Mouse (Mus musculus) forebrain, postnatal 0 days (tissue): ENCODE measurements at regions not wholly inside any gene's neighbourhood (a gene's known extent, or its start where the extent isn't known, plus 50 kb on each side); places are given as distances from the start of the nearest gene placed in this dataset.

Experiments used
- ATAC-seq: fragments of 200-750 bp; cut with Nextera tagmentation; 2 replicates; pipeline ENCODE4 v1.8.0; 2017; ENCODE audit warnings: mild to moderate bottlenecking, moderate library complexity
- DNase-seq: peaks from one replicate; pipeline ENCODE4 v3.0.0-alpha.2; 2015
- H3K27ac ChIP-seq: fragments of 300-500 bp; sonication (generic); 2 replicates; pipeline ENCODE4 v1.5.1; 2014; ENCODE audit warnings: low read depth, mild to moderate bottlenecking, antibody characterized with exemption, low read length, moderate library complexity, mixed read lengths
- H3K27me3 ChIP-seq: fragments of 300-500 bp; sonication (generic); 2 replicates; pipeline ENCODE4 v1.6.1; 2014; ENCODE audit warnings: mild to moderate bottlenecking, low read length, mixed read lengths; ENCODE audit not compliant: insufficient read depth
- H3K36me3 ChIP-seq: fragments of 300-500 bp; sonication (generic); 2 replicates; pipeline ENCODE4 v1.6.1; 2014; ENCODE audit warnings: mild to moderate bottlenecking, moderate library complexity; ENCODE audit not compliant: insufficient read depth
- H3K4me1 ChIP-seq: fragments of 300-500 bp; sonication (generic); 2 replicates; pipeline ENCODE4 v1.6.1; 2014; ENCODE audit warnings: antibody characterized with exemption; ENCODE audit not compliant: insufficient read depth
- H3K4me2 ChIP-seq: fragments of 300-500 bp; sonication (generic); 2 replicates; pipeline ENCODE4 v1.6.1; 2014; ENCODE audit warnings: low read depth, mild to moderate bottlenecking, moderate library complexity
- H3K4me3 ChIP-seq: fragments of 300-500 bp; sonication (generic); 2 replicates; pipeline ENCODE4 v1.5.1; 2014; ENCODE audit warnings: low read depth, low read length, mixed read lengths
- H3K9ac ChIP-seq: fragments of 300-500 bp; sonication (generic); 2 replicates; pipeline ENCODE4 v1.6.1; 2014; ENCODE audit warnings: mild to moderate bottlenecking
- H3K9me3 ChIP-seq: fragments of 300-500 bp; sonication (generic); 2 replicates; pipeline ENCODE4 v1.6.1; 2016; ENCODE audit warnings: low read length
- CTCF ChIP-seq: sonication (generic); IDR thresholded peaks from 2 replicates; pipeline ENCODE4 v1.5.1; 2016; ENCODE audit warnings: antibody characterized with exemption, control low read depth, low read depth
- WGBS: fragments of 180-500 bp; shearing (Covaris S2); extraction: QIAGEN DNeasy Blood & Tissue Kit; methylation state at CpG from one replicate; pipeline ENCODE4 v1.1.7; 2014; 5-methylcytosine and 5-hydroxymethylcytosine counted together

DNA sequence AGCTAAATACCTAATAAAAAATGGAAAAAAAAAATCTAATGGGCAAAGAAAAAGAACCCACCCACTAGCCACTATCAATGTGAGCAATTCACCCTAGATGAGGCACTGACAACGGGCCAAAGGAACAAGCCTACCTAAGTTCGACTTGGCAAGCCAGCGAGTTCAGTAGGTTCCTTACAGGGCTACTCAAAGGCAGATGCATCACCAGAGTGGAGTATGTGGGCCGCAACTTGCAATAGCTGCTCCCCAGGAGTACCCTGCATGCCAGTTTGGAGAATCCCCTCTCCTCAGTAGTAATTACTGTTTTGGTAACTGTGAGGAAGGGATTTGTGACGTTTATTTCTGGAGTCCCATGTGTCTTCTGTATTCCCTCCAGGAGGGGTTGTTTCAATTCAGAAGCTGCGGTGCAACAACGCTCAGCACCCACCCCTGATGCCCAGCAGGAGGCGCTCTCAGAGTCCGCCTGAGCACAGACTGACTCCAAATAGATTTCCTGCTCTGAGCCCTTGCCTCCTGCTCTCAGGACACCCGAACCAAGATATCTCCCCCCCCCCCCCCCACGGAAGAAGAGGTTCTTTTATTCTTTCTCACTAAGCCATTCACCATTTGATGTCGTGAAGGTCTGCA is 157.3 kb upstream of the Zfp618 start:
- no peaks in the 10 kb centered on the region for H3K36me3 ChIP-seq
- H3K4me3 ChIP-seq: no peak overlapping the region
- no peak overlapping the region for H3K4me2 ChIP-seq
- H3K27ac ChIP-seq: no peak overlapping the region
- DNase-seq: no peak
- H3K4me1 ChIP-seq: no peaks in the 10 kb centered on the region
- ATAC-seq: no peak
- TF ChIP-seq CTCF: no peak
- no peaks in the 10 kb centered on the region for H3K27me3 ChIP-seq
- WGBS: 66% methylated on average over 12 of the region's 12 CpGs
- H3K9ac ChIP-seq: no peak overlapping the region
- no peaks in the 10 kb centered on the region for H3K9me3 ChIP-seq

DNA sequence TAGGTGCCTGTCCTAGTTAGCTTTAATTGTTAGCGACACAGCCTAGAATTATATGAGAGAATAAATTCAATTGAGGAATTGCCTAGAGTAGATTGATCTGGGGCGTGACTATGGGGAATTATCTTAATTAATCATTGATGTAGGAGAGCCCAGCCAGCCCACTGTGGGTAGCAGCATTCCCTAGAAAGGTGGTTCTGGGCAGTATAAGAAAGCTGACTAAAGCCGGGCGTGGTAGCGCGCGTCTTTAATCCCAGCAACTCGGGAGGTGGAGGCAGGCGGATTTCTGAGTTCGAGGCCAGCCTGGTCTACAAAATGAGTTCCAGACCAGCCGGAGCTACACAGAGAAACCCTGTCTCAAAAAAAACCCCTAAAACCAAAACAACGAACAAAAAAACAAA is 156.8 kb upstream of the Zfp618 start:
- Histone ChIP-seq H3K9me3 (no peaks in the 10 kb centered on the region), H3K4me1 (no peaks in the 10 kb centered on the region), H3K9ac (no peak overlapping the region), H3K4me2 (no peak overlapping the region), H3K4me3 (no peak overlapping the region), H3K36me3 (no peaks in the 10 kb centered on the region), H3K27ac (no peak overlapping the region), H3K27me3 (no peaks in the 10 kb centered on the region)
- DNase-seq (no peak), ATAC-seq (no peak)
- WGBS: 95% methylated on average over 12 of the region's 12 CpGs
- no peak for TF ChIP-seq CTCF

GRCm38 (mm10) chr4:62809048-62809447 is 156.3 kb upstream of the Zfp618 start:
- Histone ChIP-seq H3K4me1 (no peaks in the 10 kb centered on the region), H3K4me3 (no peak overlapping the region), H3K9me3 (no peaks in the 10 kb centered on the region), H3K4me2 (no peak overlapping the region), H3K36me3 (no peaks in the 10 kb centered on the region), H3K9ac (no peak overlapping the region), H3K27ac (no peak overlapping the region), H3K27me3 (no peaks in the 10 kb centered on the region)
- WGBS: 52% methylated on average over 4 of the region's 4 CpGs
- no peak for DNase-seq
- TF ChIP-seq CTCF: no peak
- no peak for ATAC-seq

DNA sequence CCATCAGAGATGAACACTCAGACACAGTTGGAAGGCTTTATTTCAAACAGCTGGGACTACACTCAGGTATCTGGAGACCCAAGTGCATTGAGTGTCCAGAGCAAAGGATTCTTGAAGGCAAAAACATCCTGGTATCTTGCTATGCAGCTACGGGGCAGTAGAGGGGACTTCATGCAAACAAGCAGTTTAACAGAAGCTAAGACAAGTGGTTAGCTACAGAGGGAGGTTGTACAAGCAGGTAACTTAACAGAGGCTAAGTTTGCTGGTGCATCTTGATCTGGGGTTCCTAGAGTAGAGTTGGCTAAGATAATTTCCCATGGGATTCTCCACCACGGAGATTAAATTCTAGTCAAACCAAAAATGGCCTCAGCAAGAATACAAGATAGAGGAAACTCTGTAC is 145.5 kb upstream of the Zfp618 start:
- Histone ChIP-seq H3K27me3 (no peaks in the 10 kb centered on the region), H3K4me3 (no peak overlapping the region), H3K9me3 (no peaks in the 10 kb centered on the region), H3K4me2 (no peak overlapping the region), H3K36me3 (no peaks in the 10 kb centered on the region), H3K4me1 (no peaks in the 10 kb centered on the region), H3K27ac (no peak overlapping the region), H3K9ac (no peak overlapping the region)
- WGBS: 91% methylated on average over 2 of the region's 2 CpGs
- ATAC-seq (no peak), DNase-seq (no peak)
- TF ChIP-seq CTCF: no peak

DNA sequence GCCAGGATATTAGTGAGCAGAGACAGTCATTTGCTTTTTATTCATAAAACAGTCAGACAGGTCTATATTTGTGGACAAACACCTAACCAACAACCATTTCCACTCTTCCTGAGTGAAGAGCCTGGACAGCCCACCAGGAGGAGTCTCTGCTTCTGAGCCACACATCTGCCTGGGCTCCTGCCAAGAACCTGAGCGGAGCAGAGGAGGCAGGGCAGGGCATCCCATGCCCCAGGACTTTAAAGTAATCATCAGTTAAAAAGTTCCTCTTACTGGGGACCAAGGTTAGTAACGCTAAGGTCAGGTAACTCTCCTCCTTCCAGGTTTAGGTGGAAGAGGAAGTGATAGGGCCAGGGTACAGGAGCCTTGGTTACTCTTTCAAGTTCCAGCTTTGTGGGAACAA is 144.1 kb upstream of the Zfp618 start:
- ATAC-seq (no peak), DNase-seq (no peak)
- Histone ChIP-seq H3K4me3 (no peak overlapping the region), H3K36me3 (no peaks in the 10 kb centered on the region), H3K9me3 (no peaks in the 10 kb centered on the region), H3K4me2 (no peak overlapping the region), H3K27ac (no peak overlapping the region), H3K4me1 (no peaks in the 10 kb centered on the region), H3K27me3 (no peaks in the 10 kb centered on the region), H3K9ac (no peak overlapping the region)
- no peak; the same call in 1 of the 2 replicates for TF ChIP-seq CTCF
- 45% methylated on average over 2 of the region's 2 CpGs for WGBS

DNA sequence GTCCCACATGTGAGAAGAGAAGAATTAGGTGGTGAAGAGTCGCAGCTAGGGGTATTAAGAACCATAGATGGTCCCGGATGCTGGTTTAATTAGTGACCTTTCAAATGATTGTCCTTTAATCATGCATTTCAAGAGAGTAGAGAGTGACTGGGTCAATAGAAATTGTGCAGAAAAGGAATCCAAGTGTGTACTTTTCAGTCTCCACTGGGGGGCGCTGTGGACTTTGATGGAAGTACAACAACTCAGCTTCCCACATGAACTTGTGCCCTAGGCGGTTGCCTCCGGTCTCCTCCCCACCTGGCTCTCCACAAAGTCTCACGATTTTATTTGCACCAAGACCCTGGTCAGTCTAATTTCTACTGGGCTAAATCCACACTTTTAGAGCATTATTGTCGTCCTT is 142.8 kb upstream of the Zfp618 start:
- Histone ChIP-seq H3K4me3 (no peak overlapping the region), H3K9me3 (no peaks in the 10 kb centered on the region), H3K27me3 (no peaks in the 10 kb centered on the region), H3K9ac (no peak overlapping the region), H3K4me1 (no peaks in the 10 kb centered on the region), H3K36me3 (no peaks in the 10 kb centered on the region), H3K27ac (no peak overlapping the region), H3K4me2 (no peak overlapping the region)
- peak; percentile 69 for TF ChIP-seq CTCF
- WGBS: 39% methylated on average over 7 of the region's 7 CpGs
- DNase-seq (peak; percentile 51), ATAC-seq (no peak)

DNA sequence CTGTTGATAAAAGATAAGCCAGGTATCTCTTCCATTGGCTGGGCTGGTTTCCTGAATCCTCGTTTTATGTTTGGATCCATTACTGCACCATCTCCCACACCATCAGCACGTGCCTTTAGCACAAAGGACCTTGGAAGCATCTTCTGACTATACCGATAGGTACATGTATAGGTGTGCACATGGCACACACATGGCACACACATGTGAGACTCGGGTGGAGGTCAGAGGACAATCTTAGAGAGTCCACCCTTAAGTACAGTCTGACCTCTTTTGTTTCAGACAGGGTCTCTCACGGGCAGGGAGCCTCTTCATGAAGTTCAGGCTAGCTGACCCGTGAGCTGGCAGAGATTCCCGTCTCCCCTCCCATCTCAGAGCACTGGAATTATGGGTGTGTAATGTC is 142.3 kb upstream of the Zfp618 start:
- DNase-seq (no peak), ATAC-seq (no peak)
- Histone ChIP-seq H3K36me3 (no peaks in the 10 kb centered on the region), H3K9ac (no peak overlapping the region), H3K4me1 (no peaks in the 10 kb centered on the region), H3K9me3 (no peaks in the 10 kb centered on the region), H3K4me2 (no peak overlapping the region), H3K27me3 (no peaks in the 10 kb centered on the region), H3K4me3 (no peak overlapping the region), H3K27ac (no peak overlapping the region)
- TF ChIP-seq CTCF: no peak
- WGBS: 72% methylated on average over 7 of the region's 7 CpGs
